Mouse (Mus musculus) stomach, embryonic 15.5 days (tissue): ENCODE data around the gene 1700013F07Rik. TPM values are rescaled to one million over a fixed set of nuclear protein-coding genes. Genes with fewer than 3 reads are reported as not detected.
A peak's percentile ranks its signal among the peaks of the same experiment; 100 is the strongest.
"Not testable (repeated sequence)": the region's sequence is repeated elsewhere in the genome, so short reads cannot be mapped to it uniquely, and the experiment has no call there.

Source experiments
- ATAC-seq: fragments of 200-750 bp; cut with Nextera tagmentation; 2 replicates; pipeline ENCODE4 v1.8.0; 2017; ENCODE audit warnings: low read depth, moderate number of reproducible peaks, moderate TSS enrichment; ENCODE audit not compliant: insufficient read depth, low FRiP score
- H3K27ac ChIP-seq: fragments of 300-500 bp; sonication (generic); 2 replicates; pipeline ENCODE4 v1.5.1; 2015; ENCODE audit warnings: mild to moderate bottlenecking, inconsistent platforms
- H3K27me3 ChIP-seq: fragments of 300-500 bp; sonication (generic); replicated peaks from 2 replicates; pipeline ENCODE4 v1.6.1; 2015; ENCODE audit warnings: inconsistent platforms
- H3K36me3 ChIP-seq: fragments of 300-500 bp; sonication (generic); 2 replicates; pipeline ENCODE4 v1.6.1; 2015; ENCODE audit warnings: inconsistent platforms
- H3K4me1 ChIP-seq: fragments of 300-500 bp; sonication (generic); 2 replicates; pipeline ENCODE4 v1.6.1; 2015; ENCODE audit warnings: inconsistent platforms
- H3K4me2 ChIP-seq: fragments of 300-500 bp; sonication (generic); 2 replicates; pipeline ENCODE4 v1.6.1; 2015; ENCODE audit warnings: mild to moderate bottlenecking, inconsistent platforms
- H3K4me3 ChIP-seq: fragments of 300-500 bp; sonication (generic); replicated peaks from 2 replicates; pipeline ENCODE4 v1.5.1; 2015; ENCODE audit warnings: inconsistent platforms
- H3K9ac ChIP-seq: fragments of 300-500 bp; sonication (generic); 2 replicates; pipeline ENCODE4 v1.6.1; 2015; ENCODE audit warnings: inconsistent platforms
- H3K9me3 ChIP-seq: fragments of 300-500 bp; sonication (generic); 2 replicates; pipeline ENCODE4 v1.6.1; 2016; ENCODE audit warnings: inconsistent platforms
- WGBS: fragments of 180-500 bp; shearing (Covaris S2); methylation state at CpG from one replicate; pipeline ENCODE4 v1.1.7; 2015; 5-methylcytosine and 5-hydroxymethylcytosine counted together
- polyA plus RNA-seq: library from polyadenylated mRNA; unstranded; fragments of >200 nt; fragmentation: Nextera tagmentation; extraction: Ambion mirVana; gene quantifications from 2 replicates; pipeline ENCODE4 v1.2.1, GENCODE M21; 2015

The 1700013F07Rik gene
- polyA plus RNA-seq, 1 experiment from 2014 or later = 0.41 TPM

DNA sequence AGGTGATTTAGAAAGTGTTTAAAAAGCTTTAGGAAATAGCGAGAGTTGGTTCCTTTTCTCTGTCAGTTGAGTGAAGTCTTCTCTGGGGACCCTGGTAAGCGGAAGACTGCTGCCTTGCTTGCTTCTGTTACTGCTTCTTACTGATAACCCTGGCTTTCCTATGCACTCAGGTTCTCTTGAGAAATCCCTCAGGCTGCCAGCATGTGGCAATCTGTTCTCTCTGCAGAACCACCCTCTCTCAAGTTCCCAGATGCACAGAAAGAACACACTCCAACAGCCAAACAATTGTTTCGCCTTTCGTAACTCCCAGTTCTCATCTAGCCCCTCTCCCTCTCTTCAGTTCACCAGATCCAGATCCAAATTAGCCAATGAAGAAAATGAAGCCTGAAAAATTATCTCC is 23.9 kb downstream of the 1700013F07Rik start:
- Histone ChIP-seq H3K4me3 (no peak overlapping the region), H3K27me3 (no peaks in the 10 kb centered on the region), H3K4me2 (no peak overlapping the region), H3K36me3 (peaks cover 19% of the 10 kb centered on the region), H3K9ac (no peak overlapping the region), H3K27ac (no peak overlapping the region), H3K4me1 (peaks cover 4% of the 10 kb centered on the region), H3K9me3 (no peaks in the 10 kb centered on the region)
- 91% methylated on average over 4 of the region's 4 CpGs for WGBS
- ATAC-seq = no peak

DNA sequence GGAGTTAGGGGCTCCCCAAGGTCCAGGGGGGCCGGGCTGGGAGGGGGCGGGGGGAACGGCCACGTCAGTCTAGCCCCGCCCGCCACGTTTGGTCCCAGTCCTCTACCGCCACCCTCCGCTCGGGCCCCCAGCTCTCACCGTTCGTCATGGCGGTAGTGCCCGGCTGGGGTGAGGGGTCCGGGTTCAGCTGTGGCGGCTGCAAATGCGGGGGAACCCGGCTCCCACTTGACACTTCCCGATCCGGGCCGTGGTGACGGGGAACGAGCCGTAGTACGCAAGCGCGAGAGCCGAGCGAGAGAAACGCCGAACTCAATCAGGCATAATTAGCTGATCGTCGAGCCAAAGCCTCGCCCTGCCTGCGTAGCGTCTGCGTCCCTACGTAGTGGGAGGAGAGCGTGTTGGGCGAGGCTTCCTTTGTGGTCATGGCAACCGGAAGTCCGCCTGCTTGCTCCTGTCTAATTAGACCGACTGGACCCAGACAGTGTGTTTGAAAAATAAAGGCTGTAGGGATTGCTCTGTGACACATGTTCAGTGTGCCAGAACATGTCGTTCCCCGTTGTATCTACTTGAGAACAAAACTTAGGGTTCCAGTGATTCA is 28.3 kb downstream of the 1700013F07Rik start, which contains the start of gene Tmem167b:
Gene Tmem167b, minus strand, starts transcription at position 334 of the 598 bp plus-strand sequence.
- Histone ChIP-seq H3K4me1 (no peaks in the 10 kb centered on the region; the same call in 1 of the 2 replicates), H3K9ac (peak within 1 kb of the TSS; percentile 53), H3K4me2 (peak within 1 kb of the TSS; percentile 82), H3K36me3 (peaks cover 16% of the 10 kb centered on the region), H3K4me3 (peak within 1 kb of the TSS; percentile 72), H3K27me3 (no peaks in the 10 kb centered on the region), H3K27ac (peak within 1 kb of the TSS; percentile 95), H3K9me3 (no peaks in the 10 kb centered on the region)
- WGBS = under 1% methylated on average over 45 of the region's 45 CpGs
- ATAC-seq = peak; percentile 98

DNA sequence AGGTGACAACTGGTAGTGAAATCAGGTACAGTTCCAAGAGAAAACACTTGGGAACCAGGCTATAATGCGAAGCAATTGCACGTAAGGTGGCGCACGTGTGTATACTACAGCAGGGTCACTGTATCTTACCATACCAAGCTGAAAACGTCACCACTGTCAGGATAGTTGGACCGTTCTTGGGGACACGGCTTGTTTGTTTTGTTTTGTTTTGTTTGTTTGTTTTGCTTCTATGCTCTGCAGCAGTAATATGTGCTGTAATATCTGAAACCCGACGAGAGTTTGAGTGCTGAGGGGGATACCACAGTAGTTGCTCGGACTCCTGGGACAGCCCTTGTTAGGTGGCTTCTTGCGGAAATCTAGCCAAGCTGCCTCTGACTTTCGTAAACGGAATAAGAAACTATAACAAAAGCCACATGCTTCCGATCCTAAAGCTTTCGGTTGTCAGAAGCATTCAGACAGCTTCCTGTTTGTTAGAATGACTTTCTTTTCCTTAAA is 28.9 kb downstream of the 1700013F07Rik start:
- Histone ChIP-seq H3K27ac (peak overlapping the region; percentile 95), H3K36me3 (peaks cover 13% of the 10 kb centered on the region), H3K9ac (peak overlapping the region; percentile 9; the same call in 1 of the 2 replicates), H3K27me3 (no peaks in the 10 kb centered on the region), H3K4me3 (peak overlapping the region; percentile 72), H3K4me2 (peak overlapping the region; percentile 82), H3K4me1 (no peaks in the 10 kb centered on the region; the same call in 1 of the 2 replicates), H3K9me3 (no peaks in the 10 kb centered on the region)
- WGBS = 4% methylated on average over 15 of the region's 15 CpGs
- peak; percentile 62 for ATAC-seq

DNA sequence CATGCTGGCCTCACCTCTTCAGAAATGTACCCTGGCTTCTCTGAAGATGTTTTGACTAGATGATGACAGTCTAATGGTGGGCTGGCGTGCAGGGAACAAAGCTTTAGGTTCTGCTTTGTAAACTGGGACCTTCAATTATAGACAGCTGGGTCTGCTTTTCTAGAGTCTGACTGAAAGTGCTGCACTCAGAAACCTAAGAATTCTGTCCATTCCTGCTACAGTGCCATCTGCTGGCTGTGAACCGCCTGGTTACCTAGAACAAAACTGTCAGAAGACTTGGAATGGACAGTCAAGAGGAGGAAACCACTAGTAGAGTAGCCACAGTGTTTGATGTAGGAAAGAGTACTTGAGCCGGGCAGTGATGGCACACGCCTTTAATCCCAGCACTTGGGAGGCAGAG is 29.4 kb downstream of the 1700013F07Rik start:
- Histone ChIP-seq H3K27me3 (no peaks in the 10 kb centered on the region), H3K4me2 (peak overlapping the region; percentile 82), H3K9me3 (no peaks in the 10 kb centered on the region), H3K4me1 (no peaks in the 10 kb centered on the region; the same call in 1 of the 2 replicates), H3K36me3 (peaks cover 8% of the 10 kb centered on the region), H3K9ac (peak overlapping the region; percentile 9; the same call in 1 of the 2 replicates), H3K27ac (peak overlapping the region; percentile 95), H3K4me3 (peak overlapping the region; percentile 72)
- no peak for ATAC-seq
- 6% methylated on average over 4 of the region's 4 CpGs for WGBS

DNA sequence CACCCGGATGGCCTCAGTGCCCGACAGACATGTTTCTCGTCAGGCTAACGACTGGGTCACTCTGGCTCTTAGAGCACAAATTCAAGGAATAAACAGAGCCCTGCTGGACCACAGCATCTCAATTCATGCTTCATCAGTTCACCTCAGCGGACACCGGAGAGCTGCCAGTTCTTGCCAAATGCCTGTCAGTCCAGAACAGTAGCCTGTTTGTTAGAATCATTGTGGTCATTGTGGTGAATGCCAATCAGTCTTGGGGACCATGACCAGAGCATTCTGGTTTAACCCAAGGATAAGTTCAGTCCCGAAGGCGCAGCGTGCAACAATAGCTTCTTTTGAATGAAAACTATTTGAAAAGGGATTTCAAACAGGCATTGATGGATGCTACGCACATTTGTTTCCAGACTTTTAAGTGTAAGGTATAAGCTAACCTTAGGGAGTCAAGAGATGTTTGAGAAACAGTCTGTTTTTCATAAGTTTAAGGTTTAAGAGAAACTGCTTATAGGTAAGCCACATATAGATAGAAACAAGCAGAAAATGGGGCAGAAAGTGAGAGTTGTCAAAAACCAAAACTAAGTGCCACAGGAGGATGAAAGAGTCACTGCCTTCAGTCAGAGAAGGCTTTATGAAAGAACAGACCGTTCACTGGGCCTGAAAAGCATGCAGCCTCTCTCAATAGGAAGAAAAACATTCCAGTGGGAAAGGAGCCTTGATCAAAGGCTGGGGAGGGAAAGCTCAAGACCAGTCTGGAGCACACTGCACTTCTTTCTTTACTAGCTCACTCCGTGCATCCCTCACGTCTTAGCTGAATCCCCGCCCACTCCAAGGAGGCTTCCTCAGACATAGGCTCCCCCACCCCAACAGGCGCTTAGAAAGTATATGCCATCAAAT is 34.3 kb downstream of the 1700013F07Rik start:
- Histone ChIP-seq H3K9me3 (no peaks in the 10 kb centered on the region), H3K4me1 (peaks cover 6% of the 10 kb centered on the region; the same call in 1 of the 2 replicates), H3K27me3 (no peaks in the 10 kb centered on the region), H3K4me3 (no peak overlapping the region), H3K4me2 (no peak overlapping the region), H3K36me3 (no peaks in the 10 kb centered on the region), H3K27ac (no peak overlapping the region), H3K9ac (no peak overlapping the region)
- no peak for ATAC-seq
- WGBS = 51% methylated on average over 15 of the region's 15 CpGs

DNA sequence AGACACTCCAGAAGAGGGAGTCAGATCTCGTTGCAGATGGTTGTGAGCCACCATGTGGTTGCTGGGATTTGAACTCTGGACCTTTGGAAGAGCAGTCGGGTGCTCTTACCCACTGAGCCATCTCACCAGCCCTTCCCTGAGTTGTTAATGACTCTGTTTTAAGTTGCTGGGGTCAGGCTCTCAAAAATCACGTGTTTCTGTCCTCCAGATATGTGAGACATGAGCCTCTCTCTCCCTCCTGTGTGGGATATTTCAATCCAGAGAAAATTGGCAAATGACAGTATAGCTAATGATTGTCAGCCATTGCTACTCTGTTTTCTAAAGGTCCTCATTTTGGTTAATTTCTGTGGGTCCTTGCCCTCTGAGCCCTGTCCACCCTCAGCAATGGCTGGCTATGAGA is 35.7 kb downstream of the 1700013F07Rik start:
- H3K36me3 ChIP-seq, H3K27ac ChIP-seq, H3K9me3 ChIP-seq, ATAC-seq, H3K9ac ChIP-seq, H3K4me3 ChIP-seq, H3K27me3 ChIP-seq, H3K4me2 ChIP-seq, H3K4me1 ChIP-seq: not testable (repeated sequence)
- WGBS = 40% methylated on average over 3 of the region's 3 CpGs

DNA sequence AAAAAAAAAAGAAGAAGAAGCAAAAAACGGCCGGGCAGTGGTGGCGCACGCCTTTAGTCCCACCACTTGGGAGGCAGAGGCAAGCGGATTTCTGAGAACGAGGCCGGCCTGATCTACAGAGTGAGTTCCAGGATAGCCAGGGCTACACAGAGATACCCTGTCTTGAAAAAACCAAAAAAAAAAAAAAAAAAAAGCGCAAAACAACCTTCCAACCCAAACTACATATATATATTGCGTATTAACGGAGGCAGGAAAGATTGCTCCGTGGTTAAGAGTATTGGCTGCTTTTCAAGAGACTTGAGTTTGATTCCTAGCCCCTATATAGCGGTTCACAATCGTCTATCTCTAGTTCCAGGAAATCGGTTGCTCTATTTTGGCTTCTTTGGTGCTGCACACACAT is 36.9 kb downstream of the 1700013F07Rik start:
- no peak for ATAC-seq
- H3K9me3 ChIP-seq = no peaks in the 10 kb centered on the region
- H3K27me3 ChIP-seq = no peaks in the 10 kb centered on the region
- 81% methylated on average over 14 of the region's 14 CpGs for WGBS
- no peak overlapping the region; the same call in 1 of the 2 replicates for H3K4me2 ChIP-seq
- no peaks in the 10 kb centered on the region for H3K36me3 ChIP-seq
- no peak overlapping the region for H3K9ac ChIP-seq
- no peak overlapping the region; the same call in 1 of the 2 replicates for H3K4me3 ChIP-seq
- H3K4me1 ChIP-seq = peaks cover 6% of the 10 kb centered on the region; the same call in 1 of the 2 replicates
- no peak overlapping the region for H3K27ac ChIP-seq

DNA sequence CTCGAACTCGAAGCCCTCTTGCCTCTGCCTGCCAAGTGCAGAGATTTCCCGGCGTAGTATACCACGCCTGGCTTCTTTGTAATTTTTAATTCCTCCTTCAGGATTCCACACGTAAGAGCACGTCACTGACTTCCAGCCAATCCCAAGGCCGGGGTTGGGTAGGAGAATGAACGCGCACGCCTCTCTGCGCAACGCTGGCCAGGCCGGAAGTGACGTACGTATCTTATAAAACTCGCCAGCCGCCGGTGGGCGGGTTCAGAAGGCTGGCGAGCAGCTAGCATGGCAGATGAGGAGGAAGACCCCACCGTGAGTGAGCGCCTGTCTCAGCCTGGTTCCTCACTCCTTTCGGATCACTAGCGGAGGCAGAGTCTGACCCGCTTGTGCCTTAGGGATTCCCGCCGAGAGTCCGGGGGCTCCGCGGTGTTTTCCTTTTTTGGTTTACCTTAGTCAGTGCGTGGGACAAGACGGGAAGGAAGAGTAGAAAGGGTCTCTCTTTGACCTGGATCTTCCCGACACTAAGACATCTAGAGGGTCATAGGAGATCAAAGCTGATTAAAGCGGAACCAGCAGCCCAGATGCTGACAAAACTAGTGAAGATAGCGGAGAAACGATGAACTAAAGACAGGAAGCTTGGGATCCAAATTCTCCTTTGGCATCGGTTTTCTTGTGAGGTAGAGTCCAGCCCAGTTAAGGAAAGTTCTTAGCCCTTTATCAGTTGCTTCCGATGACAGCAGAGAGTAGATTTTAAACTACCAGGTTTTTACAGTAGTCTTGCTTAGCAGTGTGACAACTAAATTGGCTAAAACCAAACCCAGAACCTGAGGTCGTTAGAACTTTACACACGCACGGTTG is 37.7 kb downstream of the 1700013F07Rik start, which contains the start of gene Taf13:
Gene Taf13, plus strand, starts transcription at position 256 of the 852 bp plus-strand sequence.
- H3K9ac ChIP-seq = peak within 1 kb of the TSS; percentile 76
- H3K27me3 ChIP-seq = no peaks in the 10 kb centered on the region
- H3K36me3 ChIP-seq = no peaks in the 10 kb centered on the region
- H3K9me3 ChIP-seq = no peaks in the 10 kb centered on the region
- ATAC-seq = peak; percentile 99
- 1% methylated on average over 42 of the region's 42 CpGs for WGBS
- H3K4me2 ChIP-seq = peak within 1 kb of the TSS; percentile 61
- peak within 1 kb of the TSS; percentile 68 for H3K4me3 ChIP-seq
- H3K4me1 ChIP-seq = peaks cover 6% of the 10 kb centered on the region; the same call in 1 of the 2 replicates
- peak within 1 kb of the TSS; percentile 64 for H3K27ac ChIP-seq

DNA sequence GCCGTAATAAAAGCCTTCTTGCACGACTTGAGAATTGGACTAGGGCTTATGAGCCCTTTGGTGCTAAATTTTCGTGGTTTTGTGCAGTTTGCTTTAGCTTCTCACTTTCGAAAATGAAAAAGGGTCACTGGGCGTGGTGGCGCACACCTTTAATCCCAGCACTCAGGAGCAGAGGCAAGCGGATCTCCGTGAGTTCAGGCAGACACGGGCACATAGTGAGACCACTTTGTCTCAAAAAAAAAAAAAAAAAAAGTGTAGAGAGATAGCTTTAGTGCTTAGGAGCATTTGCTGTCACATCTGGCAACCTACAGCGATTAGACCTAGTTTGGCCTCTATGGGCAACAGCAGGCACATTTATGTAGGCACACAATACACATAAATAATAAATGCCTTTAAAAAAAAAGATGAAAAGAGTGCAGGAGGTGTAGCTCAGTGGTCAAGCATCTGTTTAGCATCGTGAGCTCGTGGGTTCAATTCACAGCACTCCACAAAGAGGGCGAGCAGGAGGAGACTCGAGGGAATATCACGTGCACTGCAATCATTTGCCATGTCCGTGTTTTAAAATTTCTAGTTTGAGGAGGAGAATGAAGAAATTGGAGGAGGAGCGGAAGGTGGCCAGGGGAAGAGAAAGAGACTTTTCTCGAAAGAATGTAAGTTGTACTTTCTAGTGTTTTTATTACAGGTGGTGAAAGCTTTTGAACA is 38.5 kb downstream of the 1700013F07Rik start:
- H3K27me3 ChIP-seq = no peaks in the 10 kb centered on the region
- WGBS = 46% methylated on average over 18 of the region's 18 CpGs
- no peaks in the 10 kb centered on the region for H3K9me3 ChIP-seq
- no peaks in the 10 kb centered on the region for H3K36me3 ChIP-seq
- no peak for ATAC-seq
- peaks cover 6% of the 10 kb centered on the region; the same call in 1 of the 2 replicates for H3K4me1 ChIP-seq
- H3K27ac ChIP-seq = no peak overlapping the region; the same call in 1 of the 2 replicates
- H3K9ac ChIP-seq = peak overlapping the region; percentile 76; the same call in 1 of the 2 replicates
- H3K4me2 ChIP-seq = peak overlapping the region; percentile 61
- peak overlapping the region; percentile 68 for H3K4me3 ChIP-seq

DNA sequence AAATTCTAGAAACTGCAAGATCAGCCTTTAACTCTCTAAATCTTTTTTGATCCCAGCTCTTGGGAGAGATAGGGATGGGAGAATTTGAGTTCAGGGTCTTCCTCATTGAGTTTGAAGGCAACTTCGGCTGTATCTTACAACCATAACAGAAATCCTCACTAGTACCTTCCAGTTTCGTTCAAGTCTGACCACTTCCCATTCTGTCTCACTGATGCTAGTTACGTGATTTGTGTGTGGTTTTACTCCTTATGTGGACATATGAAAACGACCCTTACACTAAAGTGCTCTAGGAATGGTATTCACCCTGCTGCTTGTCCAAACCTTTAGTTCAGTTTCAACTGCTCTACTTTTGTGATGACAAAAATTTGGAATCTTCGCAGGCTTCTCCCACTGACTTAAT is 40.1 kb downstream of the 1700013F07Rik start:
- H3K27ac ChIP-seq = no peak overlapping the region
- ATAC-seq = no peak
- no peak overlapping the region for H3K4me3 ChIP-seq
- WGBS = 77% methylated on average over 5 of the region's 5 CpGs
- peaks cover 6% of the 10 kb centered on the region; the same call in 1 of the 2 replicates for H3K4me1 ChIP-seq
- no peak overlapping the region for H3K4me2 ChIP-seq
- no peaks in the 10 kb centered on the region for H3K9me3 ChIP-seq
- no peak overlapping the region for H3K9ac ChIP-seq
- H3K36me3 ChIP-seq = no peaks in the 10 kb centered on the region
- H3K27me3 ChIP-seq = no peaks in the 10 kb centered on the region
